Mouse (Mus musculus) thymus, postnatal 36 days (tissue): Measurements from ENCODE around the gene Pik3r1.

Source experiments
- DNase-seq, 2 experiments: peaks; one replicate each; pipeline ENCODE4 v3.0.0; 2022; ENCODE audit warnings: mixed read lengths in 2 of 2

The Pik3r1 gene

GRCm38 (mm10) chr13:101736521-101737387 lies 31.3 kb downstream of the Pik3r1 start:
- DNase-seq, result no peak

GRCm38 (mm10) chr13:101735364-101736120 lies 32.5 kb downstream of the Pik3r1 start:
- DNase-seq, result no peak

DNA sequence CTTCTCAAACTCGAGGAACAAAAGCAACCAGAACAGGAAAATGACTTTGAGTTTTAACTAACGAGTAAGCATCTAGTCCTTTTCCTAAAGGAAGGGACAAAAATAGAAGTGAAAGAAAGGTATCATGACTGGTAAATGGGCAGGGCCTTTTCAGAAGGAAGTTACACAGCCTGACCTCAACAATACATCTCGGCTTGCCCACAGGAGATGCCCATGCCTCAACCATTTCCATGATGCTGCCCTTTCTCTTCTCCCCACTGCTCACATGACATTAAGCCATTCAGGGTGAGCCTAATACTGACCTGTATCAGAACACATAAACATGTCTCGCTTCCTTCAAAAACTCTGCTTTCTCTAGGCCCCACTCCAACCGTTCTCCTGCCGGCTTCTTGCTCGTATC lies 33.8 kb downstream of the Pik3r1 start:
- DNase-seq, result no peak

DNA sequence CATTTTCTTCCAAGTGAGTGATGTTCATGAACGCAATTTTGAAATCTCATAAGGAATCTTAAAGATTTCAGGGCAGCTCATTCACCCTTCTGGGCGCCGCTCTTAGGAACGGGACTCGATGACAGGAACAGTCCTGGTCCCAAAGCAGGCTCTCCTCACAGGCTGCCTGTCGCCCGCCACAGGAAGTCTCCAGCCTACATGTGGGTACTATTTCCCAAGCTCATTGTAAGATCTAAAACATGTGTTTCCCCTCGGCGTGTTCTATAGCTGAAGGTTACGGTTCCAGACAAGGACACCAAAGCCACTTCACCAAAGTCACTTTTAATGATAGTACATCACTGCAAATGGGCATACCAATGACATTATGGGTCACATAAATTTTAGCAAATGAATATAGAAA lies 35.3 kb downstream of the Pik3r1 start:
- peak in 1 of 2 experiments; percentile 30 for DNase-seq

GRCm38 (mm10) chr13:101731777-101732176 lies 36.2 kb downstream of the Pik3r1 start:
- no peak for DNase-seq

- DNase-seq, result no peak
These were observed 37.7 kb downstream of the Pik3r1 start for GRCm38 (mm10) chr13:101730351-101730750.

DNA sequence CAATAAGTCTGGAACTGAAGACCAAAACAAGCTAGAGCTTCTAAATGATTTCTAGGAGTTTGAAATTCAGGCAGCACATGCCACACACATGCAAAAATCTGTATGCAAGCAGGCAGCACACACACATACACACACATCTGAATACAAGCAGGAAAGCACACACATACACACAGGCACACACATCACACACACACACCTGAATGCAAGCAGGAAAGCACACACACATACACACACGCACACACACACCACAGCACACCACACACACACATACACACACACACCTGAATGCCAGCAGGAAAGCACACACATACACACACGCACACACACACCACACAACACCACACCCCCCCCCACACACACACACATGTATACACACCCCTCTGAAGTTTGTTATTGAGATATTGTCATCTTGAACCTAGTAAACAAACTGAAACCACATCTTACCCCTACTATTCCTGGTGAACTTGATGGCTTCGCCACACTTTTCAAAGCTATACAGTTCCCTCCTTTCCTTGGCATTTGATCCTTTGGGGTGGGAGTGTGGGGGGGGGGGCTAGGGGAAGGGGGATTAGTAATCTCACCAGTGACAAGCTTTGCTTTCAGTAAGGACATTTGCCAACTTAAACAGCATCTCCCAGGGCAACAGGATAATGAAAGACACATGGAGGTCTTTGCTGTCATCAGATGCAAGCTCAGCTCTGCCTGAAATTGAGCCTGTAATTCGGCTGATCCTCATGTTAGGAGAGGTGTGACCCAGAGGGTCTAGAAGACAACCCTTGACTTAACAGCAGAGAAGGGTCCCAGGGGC lies 38.6 kb downstream of the Pik3r1 start:
- DNase-seq, result no peak

- DNase-seq, result peak in 1 of 2 experiments; percentile 38
These were observed 39.2 kb downstream of the Pik3r1 start for GRCm38 (mm10) chr13:101728816-101729215.

DNA sequence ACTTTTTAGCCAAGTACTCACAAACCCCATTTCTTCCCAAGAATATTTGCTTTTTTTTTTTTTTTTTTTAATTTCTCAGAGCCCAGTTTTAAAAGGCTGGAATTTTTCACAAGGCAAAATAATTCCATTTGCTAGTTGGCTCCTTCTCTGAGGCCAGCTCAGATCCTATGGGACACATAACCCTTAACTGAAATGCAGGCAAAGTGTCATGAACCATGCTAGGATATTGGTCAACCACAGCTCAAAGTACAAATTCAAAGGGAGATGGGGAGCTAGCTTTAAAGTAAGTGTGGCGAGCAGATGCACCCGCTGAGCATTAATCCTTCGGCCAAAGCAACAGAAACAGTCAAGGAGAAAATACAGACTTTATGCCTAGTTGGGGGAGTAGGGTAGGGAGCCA lies 39.7 kb downstream of the Pik3r1 start:
- no peak for DNase-seq

DNA sequence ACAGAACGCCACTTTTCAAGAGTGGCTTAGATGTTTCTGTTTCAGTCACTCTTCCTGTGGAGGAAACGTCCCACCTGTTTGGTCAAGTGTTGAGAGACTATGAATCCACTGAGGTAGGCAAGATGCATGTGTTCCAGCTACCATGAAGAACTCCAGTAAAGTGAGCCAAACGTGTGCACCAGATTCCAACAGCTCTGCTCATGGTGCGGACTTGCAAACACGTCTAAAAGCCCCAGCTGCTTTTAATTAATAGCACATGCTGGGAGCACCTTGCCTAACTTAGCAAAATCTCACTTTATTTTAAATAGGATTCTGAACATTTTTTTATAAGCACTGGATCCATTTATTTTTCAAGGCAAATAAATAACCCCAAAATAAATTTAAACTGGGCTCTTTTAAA lies 40.2 kb downstream of the Pik3r1 start:
- DNase-seq, result no peak

- no peak for DNase-seq
These were observed 41.1 kb downstream of the Pik3r1 start for GRCm38 (mm10) chr13:101726922-101727321.

- no peak for DNase-seq
These were observed 46.0 kb downstream of the Pik3r1 start for GRCm38 (mm10) chr13:101721901-101722595.

DNA sequence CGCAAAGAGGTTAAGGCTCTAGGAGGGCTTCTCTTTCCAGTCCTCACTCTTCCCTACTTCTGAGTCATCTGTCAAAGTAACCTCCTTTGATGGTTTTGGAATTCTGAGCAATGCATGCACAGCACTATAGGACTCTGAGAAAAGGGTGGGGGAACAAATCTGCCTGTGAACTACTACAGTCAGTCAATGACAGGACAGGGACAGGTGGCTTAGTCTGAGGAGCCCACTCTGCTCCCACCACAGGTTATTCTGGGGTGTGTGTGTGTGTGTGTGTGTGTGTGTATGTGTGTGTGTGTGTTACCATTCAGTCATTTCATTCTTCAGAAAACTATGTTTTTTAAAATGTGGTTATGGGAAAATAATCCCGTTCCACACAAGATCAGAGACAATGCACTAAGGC lies 46.9 kb downstream of the Pik3r1 start:
- no peak for DNase-seq

DNA sequence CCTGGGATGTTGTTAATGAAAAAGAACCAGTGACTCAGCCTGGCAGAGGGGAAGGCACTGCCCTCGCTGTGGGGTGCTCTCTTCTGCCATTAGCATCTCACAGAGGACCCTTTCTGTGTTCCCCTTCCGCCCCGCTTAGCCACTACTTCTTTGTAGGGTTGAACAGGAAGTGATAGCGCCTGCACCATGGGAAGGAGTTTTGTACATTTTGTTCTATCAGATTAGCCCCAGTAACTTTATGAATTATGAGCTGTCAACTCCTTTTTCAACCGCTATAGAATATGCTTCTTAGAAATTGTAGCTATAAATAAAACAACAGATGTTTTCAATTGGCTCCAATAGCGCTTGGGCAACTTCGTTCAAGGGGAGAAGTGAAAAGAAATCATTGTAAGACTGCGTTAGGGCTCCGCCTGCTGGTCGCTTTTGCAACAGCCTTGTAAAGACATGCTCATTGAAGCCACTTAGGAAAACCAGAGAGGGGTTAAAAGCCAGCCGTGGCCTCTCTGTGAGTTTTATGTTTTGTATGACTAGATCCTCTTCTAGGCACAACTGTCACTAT lies 48.6 kb downstream of the Pik3r1 start:
- DNase-seq, result peak; percentile 79 to 86

DNA sequence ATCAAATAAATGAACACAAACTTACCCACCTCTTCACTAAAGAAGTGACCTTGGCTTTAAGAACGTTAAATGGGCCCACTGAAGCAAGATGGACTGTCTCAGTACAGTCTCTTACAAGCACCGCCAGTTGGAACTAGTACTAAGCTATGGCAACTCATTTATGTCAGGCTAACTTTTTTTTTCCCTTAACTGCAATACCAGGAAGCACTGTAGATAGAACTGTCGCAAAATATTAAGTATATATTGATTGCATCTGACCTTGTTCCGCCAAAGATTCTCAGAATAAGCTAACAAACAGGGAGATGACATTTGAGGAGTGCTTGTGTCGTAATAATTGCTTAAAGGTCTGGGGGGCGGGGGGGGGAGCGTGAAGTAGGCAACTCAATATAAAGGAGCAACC lies 49.3 kb downstream of the Pik3r1 start:
- no peak for DNase-seq

- DNase-seq, result no peak
These were observed 50.2 kb downstream of the Pik3r1 start for GRCm38 (mm10) chr13:101717836-101718235.

DNA sequence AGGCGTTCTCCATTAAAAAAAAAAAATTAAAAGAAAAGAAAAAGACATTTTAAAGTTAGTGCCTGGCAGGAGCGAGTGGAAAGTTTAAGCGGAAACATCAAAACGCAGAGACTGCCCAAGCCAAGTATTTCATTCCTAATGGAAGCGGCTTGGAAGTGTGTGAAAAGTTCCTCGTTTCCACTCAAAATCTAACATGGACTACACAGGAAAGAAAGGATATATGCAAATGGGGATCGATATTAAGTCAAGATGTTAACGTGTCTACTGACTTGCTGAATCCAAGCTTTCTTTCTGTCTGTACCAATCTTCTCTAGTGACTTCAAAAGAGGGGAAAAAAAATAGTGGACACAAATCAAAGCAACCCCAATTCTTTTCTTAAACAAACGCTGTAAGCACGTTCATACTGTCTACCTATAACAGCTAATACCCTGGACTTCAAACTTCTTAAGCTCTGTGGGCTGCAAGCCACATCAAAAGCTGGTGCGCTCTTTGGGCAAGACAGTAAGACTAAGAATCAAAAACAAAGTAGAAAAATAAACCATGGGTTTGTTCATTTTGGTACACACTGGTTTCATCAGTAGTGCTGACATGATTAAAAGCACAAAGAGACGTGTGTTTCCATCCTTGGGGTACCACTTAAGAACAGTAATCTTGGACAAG lies 54.5 kb downstream of the Pik3r1 start:
- no peak for DNase-seq

- no peak for DNase-seq
These were observed 55.1 kb downstream of the Pik3r1 start for GRCm38 (mm10) chr13:101712720-101713428.

- no peak for DNase-seq
These were observed 55.9 kb downstream of the Pik3r1 start for GRCm38 (mm10) chr13:101712099-101712498.

GRCm38 (mm10) chr13:101711301-101711700 lies 56.7 kb downstream of the Pik3r1 start:
- no peak for DNase-seq

DNA sequence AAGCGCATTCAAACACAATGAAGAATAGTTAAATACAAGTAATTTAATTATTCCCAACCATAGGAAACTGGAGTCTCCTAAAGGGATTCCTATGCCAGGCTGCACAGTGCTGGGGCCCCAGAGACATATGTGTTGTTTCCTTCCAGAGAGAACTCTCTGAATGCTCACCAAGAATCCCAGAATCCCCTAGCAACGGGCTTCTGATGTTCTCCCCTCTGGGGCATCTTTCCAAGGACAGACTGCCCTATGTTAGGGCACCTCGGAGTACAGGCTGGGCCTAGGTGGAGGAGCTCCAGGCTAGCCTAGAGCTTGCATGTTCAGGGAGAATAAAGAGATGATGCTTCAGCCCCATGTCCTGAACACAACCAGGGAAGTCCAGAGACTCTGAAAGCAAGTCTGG lies 58.2 kb downstream of the Pik3r1 start:
- DNase-seq, result peak in 1 of 2 experiments; percentile 3
